Mouse (Mus musculus) stomach, embryonic 16.5 days (tissue): ENCODE data around the gene Eif2b5. TPM values are rescaled to one million over a fixed set of nuclear protein-coding genes. Genes with fewer than 3 reads are reported as not detected.
A peak's percentile ranks its signal among the peaks of the same experiment; 100 is the strongest.

ENCODE experiments used
- ATAC-seq: fragments of 200-750 bp; cut with Nextera tagmentation; 2 replicates; pipeline ENCODE4 v1.8.0; 2017; ENCODE audit warnings: moderate number of reproducible peaks, moderate TSS enrichment; ENCODE audit not compliant: insufficient read depth, low FRiP score
- H3K27ac ChIP-seq: fragments of 300-500 bp; sonication (generic); 2 replicates; pipeline ENCODE4 v1.5.1; 2014; ENCODE audit warnings: low read length
- H3K27me3 ChIP-seq: fragments of 300-500 bp; sonication (generic); 2 replicates; pipeline ENCODE4 v1.6.1; 2014; ENCODE audit warnings: low read length, control low read depth, mixed read lengths; ENCODE audit not compliant: control insufficient read depth, insufficient read depth
- H3K36me3 ChIP-seq: fragments of 300-500 bp; sonication (generic); 2 replicates; pipeline ENCODE4 v1.6.1; 2014; ENCODE audit warnings: low read length; ENCODE audit not compliant: control insufficient read depth, insufficient read depth
- H3K4me1 ChIP-seq: fragments of 300-500 bp; sonication (generic); 2 replicates; pipeline ENCODE4 v1.6.1; 2014; ENCODE audit warnings: low read length, control low read depth, mixed read lengths; ENCODE audit not compliant: control insufficient read depth, insufficient read depth
- H3K4me2 ChIP-seq: fragments of 300-500 bp; sonication (generic); 2 replicates; pipeline ENCODE4 v1.6.1; 2014; ENCODE audit warnings: low read depth, low read length, mixed read lengths
- H3K4me3 ChIP-seq: fragments of 300-500 bp; sonication (generic); replicated peaks from 2 replicates; pipeline ENCODE4 v1.5.1; 2014; ENCODE audit warnings: mild to moderate bottlenecking, low read length
- H3K9ac ChIP-seq: fragments of 300-500 bp; sonication (generic); 2 replicates; pipeline ENCODE4 v1.6.1; 2014; ENCODE audit warnings: low read length
- H3K9me3 ChIP-seq: fragments of 300-500 bp; sonication (generic); replicated peaks from 2 replicates; pipeline ENCODE4 v1.6.1; 2016; ENCODE audit warnings: low read length, control low read depth; ENCODE audit not compliant: control insufficient read depth
- WGBS: fragments of 180-500 bp; shearing (Covaris S2); extraction: QIAGEN DNeasy Blood & Tissue Kit; methylation state at CpG from one replicate; pipeline ENCODE4 v1.1.7; 2014; 5-methylcytosine and 5-hydroxymethylcytosine counted together
- polyA plus RNA-seq: library from polyadenylated mRNA; unstranded; fragments of >200 nt; fragmentation: Nextera tagmentation; extraction: Ambion mirVana; gene quantifications from 2 replicates; pipeline ENCODE4 v1.2.1, GENCODE M21; 2015

Gene Eif2b5
- polyA plus RNA-seq, 1 experiment from 2014 or later = 94.7 TPM

GRCm38 (mm10) chr16:20537071-20537471 lies 38.5 kb downstream of the Eif2b5 start:
- Histone ChIP-seq H3K9me3 (no peaks in the 10 kb centered on the region), H3K36me3 (peaks cover 13% of the 10 kb centered on the region), H3K27ac (peak overlapping the region; percentile 2; the same call in 1 of the 2 replicates), H3K9ac (peak overlapping the region; percentile 41), H3K4me2 (peak overlapping the region; percentile 93), H3K27me3 (no peaks in the 10 kb centered on the region), H3K4me1 (peaks cover 23% of the 10 kb centered on the region), H3K4me3 (peak overlapping the region; percentile 74)
- 20% methylated on average over 5 of the region's 5 CpGs for WGBS
- ATAC-seq = no peak

GRCm38 (mm10) chr16:20537601-20538320 lies 39.1 kb downstream of the Eif2b5 start:
- Histone ChIP-seq H3K9ac (peak overlapping the region; percentile 41), H3K27ac (no peak overlapping the region; the same call in 1 of the 2 replicates), H3K4me2 (peak overlapping the region; percentile 93), H3K36me3 (peaks cover 17% of the 10 kb centered on the region), H3K4me3 (peak overlapping the region; percentile 74), H3K27me3 (no peaks in the 10 kb centered on the region), H3K4me1 (peaks cover 23% of the 10 kb centered on the region), H3K9me3 (no peaks in the 10 kb centered on the region)
- 34% methylated on average over 6 of the region's 6 CpGs for whole genome bisulfite sequencing
- ATAC-seq = no peak

DNA sequence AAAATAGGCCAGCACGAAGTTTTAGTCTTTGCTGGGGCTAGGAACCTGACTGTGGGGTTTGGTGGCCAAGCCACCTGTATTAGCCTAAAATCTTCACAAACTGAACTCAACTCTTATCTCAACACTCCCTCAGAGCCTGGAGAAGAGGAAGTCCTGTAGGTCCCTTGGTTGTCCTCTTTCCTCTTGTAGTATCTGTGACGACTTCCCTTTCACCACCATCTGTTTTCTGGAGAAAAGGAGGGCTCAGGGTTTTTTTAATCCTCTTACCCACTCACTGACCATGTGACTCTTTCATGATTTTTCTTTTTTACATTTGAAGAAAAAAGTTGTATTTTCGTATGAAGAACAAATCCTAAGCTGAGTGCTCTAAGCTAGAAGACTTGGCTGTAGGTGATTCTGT lies 41.0 kb downstream of the Eif2b5 start:
- H3K36me3 ChIP-seq = peaks cover 28% of the 10 kb centered on the region
- 67% methylated on average over 3 of the region's 3 CpGs for WGBS
- H3K27ac ChIP-seq = no peak overlapping the region

GRCm38 (mm10) chr16:20540438-20540837 lies 41.8 kb downstream of the Eif2b5 start:
- peaks cover 28% of the 10 kb centered on the region for H3K36me3 ChIP-seq
- no peaks in the 10 kb centered on the region for H3K9me3 ChIP-seq
- no peak overlapping the region for H3K4me3 ChIP-seq
- no peak overlapping the region for H3K27ac ChIP-seq
- H3K4me2 ChIP-seq = no peak overlapping the region
- no peaks in the 10 kb centered on the region for H3K27me3 ChIP-seq
- 69% methylated on average over 4 of the region's 4 CpGs for WGBS
- H3K4me1 ChIP-seq = peaks cover 23% of the 10 kb centered on the region
- H3K9ac ChIP-seq = no peak overlapping the region
- peak; percentile 29; the same call in 1 of the 2 replicates for ATAC-seq

More for the DNA sequence above, 41.0 kb downstream of the Eif2b5 start:
- Histone ChIP-seq H3K27me3 (no peaks in the 10 kb centered on the region), H3K4me1 (peaks cover 23% of the 10 kb centered on the region), H3K4me2 (no peak overlapping the region), H3K9ac (no peak overlapping the region), H3K9me3 (no peaks in the 10 kb centered on the region), H3K4me3 (no peak overlapping the region)
- ATAC-seq = no peak

DNA sequence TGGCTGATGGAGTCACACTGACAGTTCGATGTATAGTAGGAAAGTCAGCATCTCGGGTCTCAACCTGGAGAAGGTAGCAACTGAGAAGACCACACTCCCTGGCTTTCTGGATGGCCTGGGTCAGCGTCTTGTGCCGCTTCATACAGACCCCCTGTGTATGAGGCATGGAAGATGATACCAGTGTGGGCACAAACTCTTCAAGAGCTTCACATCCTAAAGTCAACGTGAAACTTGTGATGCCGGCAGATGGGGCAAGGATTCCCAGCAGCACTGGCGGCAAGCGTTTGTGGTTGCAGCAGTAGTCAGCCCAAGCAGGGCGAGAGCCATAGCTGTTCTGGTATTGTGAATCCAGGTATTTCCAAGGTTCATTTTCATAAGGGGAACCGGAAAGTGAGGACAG lies 47.1 kb downstream of the Eif2b5 start:
- Histone ChIP-seq H3K27ac (no peak overlapping the region), H3K4me2 (no peak overlapping the region), H3K9ac (no peak overlapping the region), H3K4me1 (peaks cover 14% of the 10 kb centered on the region), H3K4me3 (no peak overlapping the region), H3K9me3 (no peaks in the 10 kb centered on the region), H3K27me3 (no peaks in the 10 kb centered on the region), H3K36me3 (peaks cover 15% of the 10 kb centered on the region)
- WGBS = 89% methylated on average over 10 of the region's 10 CpGs
- ATAC-seq = no peak

GRCm38 (mm10) chr16:20547423-20547822 lies 48.8 kb downstream of the Eif2b5 start:
- Histone ChIP-seq H3K36me3 (peaks cover 26% of the 10 kb centered on the region), H3K4me2 (peak overlapping the region; percentile 76), H3K27me3 (no peaks in the 10 kb centered on the region), H3K4me3 (peak overlapping the region; percentile 89), H3K9me3 (no peaks in the 10 kb centered on the region), H3K9ac (peak overlapping the region; percentile 82), H3K4me1 (peaks cover 14% of the 10 kb centered on the region), H3K27ac (peak overlapping the region; percentile 85)
- no peak for ATAC-seq
- WGBS = 44% methylated on average over 5 of the region's 5 CpGs

DNA sequence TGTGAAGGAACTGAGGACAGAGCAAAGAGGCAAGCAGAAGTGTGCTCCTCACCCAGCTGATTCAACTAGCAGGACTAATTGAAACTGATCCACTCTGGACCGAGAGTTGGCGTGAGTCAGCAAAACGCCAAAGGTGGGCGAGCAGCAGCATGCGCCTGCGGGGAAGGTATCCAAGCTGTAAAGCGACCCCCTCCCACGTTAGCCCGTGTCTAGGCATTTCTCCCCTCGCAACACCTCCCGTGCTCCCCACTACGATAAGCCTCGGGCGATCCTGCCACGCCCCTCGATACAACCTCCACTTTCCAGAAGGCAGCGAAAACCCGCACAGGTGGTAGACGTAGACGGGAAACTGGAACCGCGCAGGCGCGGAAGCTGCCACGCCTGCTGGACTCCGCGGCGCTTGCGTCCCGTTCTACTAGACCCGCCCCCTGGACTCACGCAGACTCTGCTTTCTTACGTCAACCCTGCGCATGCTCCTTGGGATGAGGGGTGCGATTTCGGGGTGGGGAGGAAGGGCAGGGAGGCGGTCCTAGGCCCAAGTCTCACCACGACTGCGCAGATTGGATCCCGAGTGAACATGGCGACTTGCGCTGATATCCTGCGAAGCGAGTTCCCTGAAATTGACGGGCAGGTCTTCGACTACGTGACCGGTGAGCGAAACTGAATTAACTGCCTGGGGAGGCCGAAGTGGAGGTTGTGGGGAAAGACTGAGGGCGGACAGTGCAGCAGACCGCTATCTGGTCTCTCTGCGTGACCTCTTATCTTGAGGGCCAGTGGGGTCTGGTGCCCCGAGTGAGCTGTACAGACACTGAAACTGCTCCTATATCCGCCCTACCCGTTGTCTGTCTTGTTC lies 49.7 kb downstream of the Eif2b5 start, which contains the start of gene Abcf3:
Gene Abcf3 (plus strand): TSS at position 482 of the 853 bp plus-strand sequence.
- H3K27me3 ChIP-seq = no peaks in the 10 kb centered on the region
- peak; percentile 99 for ATAC-seq
- WGBS = under 1% methylated on average over 56 of the region's 56 CpGs
- peak within 1 kb of the TSS; percentile 79 for H3K4me2 ChIP-seq
- peaks cover 19% of the 10 kb centered on the region for H3K36me3 ChIP-seq
- H3K4me1 ChIP-seq = peaks cover 14% of the 10 kb centered on the region
- H3K9me3 ChIP-seq = no peaks in the 10 kb centered on the region
- peak within 1 kb of the TSS; percentile 86 for H3K9ac ChIP-seq
- H3K4me3 ChIP-seq = peak within 1 kb of the TSS; percentile 89
- peak within 1 kb of the TSS; percentile 85 for H3K27ac ChIP-seq

- peak overlapping the region; percentile 86 for H3K9ac ChIP-seq
- H3K36me3 ChIP-seq = peaks cover 14% of the 10 kb centered on the region
- no peaks in the 10 kb centered on the region for H3K27me3 ChIP-seq
- ATAC-seq = no peak
- 43% methylated on average over 9 of the region's 9 CpGs for WGBS
- no peak overlapping the region; the same call in 1 of the 2 replicates for H3K27ac ChIP-seq
- H3K9me3 ChIP-seq = no peaks in the 10 kb centered on the region
- H3K4me2 ChIP-seq = peak overlapping the region; percentile 79
- H3K4me3 ChIP-seq = peak overlapping the region; percentile 89
- H3K4me1 ChIP-seq = peaks cover 14% of the 10 kb centered on the region
Measured at GRCm38 (mm10) chr16:20549161-20549560, 50.5 kb downstream of the Eif2b5 start.

- Histone ChIP-seq H3K4me3 (no peak overlapping the region), H3K9ac (no peak overlapping the region), H3K27ac (no peak overlapping the region), H3K27me3 (no peaks in the 10 kb centered on the region), H3K4me1 (peaks cover 14% of the 10 kb centered on the region), H3K36me3 (peaks cover 12% of the 10 kb centered on the region), H3K4me2 (no peak overlapping the region), H3K9me3 (no peaks in the 10 kb centered on the region)
- WGBS = 93% methylated on average over 5 of the region's 5 CpGs
- no peak for ATAC-seq
Measured at GRCm38 (mm10) chr16:20551691-20552090, 53.1 kb downstream of the Eif2b5 start.
